Mouse (Mus musculus): ENCODE data around the gene Kprp.
A peak's percentile ranks its signal among the peaks of the same experiment; 100 is the strongest.
"Not testable (repeated sequence)": the region's sequence is repeated elsewhere in the genome, so short reads cannot be mapped to it uniquely, and the experiment has no call there.

Kprp gene

DNA sequence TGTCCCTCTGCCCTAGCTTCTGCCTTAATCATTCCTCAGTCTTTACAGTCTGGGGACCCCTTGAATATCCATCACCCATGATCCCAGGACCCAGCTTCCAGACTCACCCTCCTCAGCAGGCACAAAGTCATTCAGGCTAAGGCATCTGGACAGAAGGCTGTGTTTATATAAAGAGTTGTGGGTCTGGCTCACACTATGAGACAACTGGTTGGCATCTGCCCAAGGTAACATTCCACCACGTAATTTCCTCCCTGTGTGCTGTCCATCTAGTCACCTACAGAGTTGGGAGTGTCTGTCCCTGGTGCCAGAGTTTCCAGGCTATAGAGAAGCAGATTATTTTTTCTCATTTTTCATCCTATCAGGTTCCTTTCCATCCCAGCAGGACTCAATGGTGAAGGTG, at the start of gene Kprp:
Gene Kprp (minus strand): TSS at position 140 of the 400 bp plus-strand sequence.
- DNase-seq (ENCODE audit: low read depth): peak; percentile 2

DNA sequence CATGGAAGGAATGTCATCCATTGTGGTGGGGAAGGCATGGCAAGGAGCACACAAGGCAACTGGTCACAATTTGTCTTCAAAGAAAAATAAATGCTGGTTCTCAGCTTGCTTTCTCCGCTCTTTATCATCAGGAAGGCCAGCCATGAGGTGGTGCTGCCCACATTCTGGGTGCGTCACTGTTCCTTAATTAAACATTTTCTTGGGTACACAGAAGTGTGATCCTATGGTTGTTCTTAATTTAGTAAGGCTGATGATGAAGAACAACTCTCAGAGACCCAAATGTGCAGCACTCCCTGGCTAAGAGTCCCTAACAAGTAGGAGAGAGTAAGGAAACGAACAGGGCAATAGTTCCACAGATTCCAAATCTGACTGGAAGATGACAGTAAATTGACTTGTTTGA, 47.1 kb upstream of the Kprp start:
- DNase-seq (ENCODE audit: low read depth): no peak

DNA sequence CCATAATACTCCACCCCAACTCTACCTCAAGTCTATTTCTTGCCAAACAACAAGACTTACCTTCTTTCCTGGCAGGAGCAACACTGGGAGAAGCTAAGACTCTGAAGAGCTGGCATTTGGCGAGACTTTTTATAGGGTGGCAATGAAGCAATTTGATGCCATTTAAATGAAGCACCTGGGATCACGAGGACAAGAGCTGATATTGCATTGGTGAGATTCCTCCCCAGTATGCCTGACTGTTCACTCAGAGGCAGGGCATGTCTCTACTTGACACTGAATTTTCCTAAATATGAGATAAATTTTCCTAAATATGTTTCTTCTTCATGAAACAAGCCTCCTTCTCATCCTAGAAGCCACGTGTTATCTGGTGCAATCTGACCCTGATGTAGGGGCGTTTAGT, 43.1 kb upstream of the Kprp start, which contains the start of gene 2310050C09Rik:
Gene 2310050C09Rik (minus strand): TSS at position 101 of the 400 bp plus-strand sequence.
- no peak for DNase-seq (ENCODE audit: low read depth)

DNA sequence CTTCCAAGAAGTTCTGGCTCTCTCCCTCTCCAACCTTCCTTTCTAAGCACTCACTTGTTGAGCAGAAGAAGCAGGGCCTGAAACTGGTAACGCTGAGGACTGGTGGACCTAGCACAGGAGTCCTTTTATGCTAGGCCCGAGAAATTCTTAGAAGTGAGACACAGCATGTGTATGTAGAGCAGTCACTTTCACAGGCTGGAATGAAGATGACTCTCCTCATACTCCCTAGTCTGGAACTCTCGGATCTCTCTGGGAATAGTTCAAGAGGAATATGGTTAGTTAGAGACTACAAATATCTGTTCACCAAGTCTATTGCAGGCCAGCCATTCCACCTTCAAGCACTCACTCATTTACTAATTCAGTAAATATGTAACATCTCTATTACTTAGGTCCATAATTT, 24.1 kb upstream of the Kprp start, which contains the start of gene Lce1l:
Gene Lce1l (minus strand): TSS at position 101 of the 400 bp plus-strand sequence.
- no peak for DNase-seq (ENCODE audit: low read depth)

DNA sequence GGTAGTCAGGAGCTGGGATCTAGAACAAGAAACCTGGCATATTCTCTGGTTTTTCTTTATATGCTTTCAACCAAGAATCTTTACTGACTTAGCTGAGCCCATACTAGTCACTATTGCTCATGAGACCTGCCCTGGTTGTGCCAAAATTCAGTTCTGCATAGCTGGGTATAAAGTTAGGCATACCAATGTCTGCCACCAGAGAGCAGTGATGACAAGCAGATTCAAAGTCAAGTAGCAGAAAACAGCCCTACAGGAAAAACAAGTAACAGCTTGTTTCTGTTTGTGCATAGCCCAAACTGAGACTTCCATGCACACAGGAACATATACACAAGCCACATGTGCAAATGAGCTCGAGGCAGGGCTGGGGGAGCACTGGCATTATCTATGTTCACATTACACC, 1.2 kb downstream of the Kprp start:
- no peak for DNase-seq (ENCODE audit: low read depth)

DNA sequence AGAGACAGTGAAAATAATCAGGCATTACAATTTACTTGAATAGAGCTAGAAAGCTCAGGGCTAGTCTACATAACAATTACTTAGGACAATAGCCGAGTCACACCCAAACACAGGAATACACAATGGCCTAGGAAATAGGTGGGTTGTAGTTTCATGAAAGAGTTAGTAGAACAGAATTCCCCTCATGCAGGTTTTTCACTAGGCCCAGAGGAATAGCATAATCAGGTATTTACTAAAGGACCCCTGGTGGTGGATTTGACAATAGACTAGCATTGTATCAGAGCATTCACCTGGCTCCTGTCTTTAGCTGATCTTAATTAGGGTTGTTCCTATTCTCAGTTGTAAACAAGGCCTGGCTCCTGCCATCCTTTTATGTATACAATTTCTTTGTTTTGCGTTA, 11.0 kb downstream of the Kprp start:
- DNase-seq (ENCODE audit: low read depth): not testable (repeated sequence)

DNA sequence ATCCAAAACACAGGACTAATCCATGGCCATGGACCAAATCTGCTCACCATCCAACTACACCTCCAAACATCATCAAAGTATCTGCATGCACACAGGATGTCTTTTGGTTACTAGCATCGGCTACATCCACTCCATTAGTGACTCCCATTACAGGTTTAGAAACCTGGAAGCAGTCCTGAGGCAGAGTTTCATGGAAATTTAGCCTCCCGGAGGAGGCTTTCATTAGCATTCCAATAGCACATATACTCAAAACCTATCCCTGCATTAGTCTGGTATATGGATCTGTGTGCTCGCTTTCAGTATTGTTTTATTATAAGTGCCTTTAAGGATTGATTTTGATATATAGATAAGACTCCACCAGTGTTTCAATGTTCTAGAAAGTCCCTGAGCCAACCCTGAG, 11.5 kb downstream of the Kprp start:
- no peak for DNase-seq (ENCODE audit: low read depth)

DNA sequence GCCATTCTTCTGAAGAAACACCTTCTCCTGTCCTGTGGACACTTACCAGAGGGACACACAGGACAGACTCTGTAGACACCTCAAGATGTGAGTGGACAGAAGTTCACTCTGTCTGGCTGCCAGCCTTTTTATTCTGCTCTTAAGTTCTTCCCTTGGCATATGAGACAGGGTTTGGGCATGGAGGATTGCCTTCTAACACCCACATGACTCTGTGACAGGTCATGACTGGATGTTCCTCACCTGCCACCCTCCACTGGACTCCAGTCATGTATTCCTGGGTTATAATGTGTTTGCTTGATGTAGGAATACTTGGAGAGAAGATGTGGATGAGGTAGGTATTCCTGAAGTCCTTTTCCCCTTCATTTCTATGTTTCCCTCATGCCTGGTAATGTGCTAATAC, 19.3 kb downstream of the Kprp start, which contains the start of gene Lce1k:
Gene Lce1k (minus strand): TSS at position 101 of the 400 bp plus-strand sequence.
- DNase-seq (ENCODE audit: low read depth): no peak

DNA sequence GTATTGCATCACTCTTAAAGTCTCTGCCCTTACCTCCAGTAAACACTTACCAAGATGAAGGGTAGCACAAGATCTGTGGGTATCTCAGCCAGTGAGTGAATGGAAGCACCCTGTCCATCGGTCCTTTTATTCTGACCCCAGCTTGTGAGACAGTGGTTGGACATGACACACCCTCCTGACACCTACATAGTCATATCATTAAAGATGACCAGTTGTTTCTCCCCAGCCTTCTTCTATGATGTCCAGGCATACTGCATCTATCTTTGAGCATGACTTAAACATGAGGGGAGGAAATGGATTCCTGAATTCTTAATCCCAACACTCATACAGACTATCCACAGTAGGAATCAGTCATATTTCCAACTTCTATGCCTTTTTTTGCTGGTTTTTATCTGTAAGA, 36.6 kb downstream of the Kprp start, which contains the start of gene Lce1j:
Gene Lce1j (minus strand): TSS at position 101 of the 400 bp plus-strand sequence.
- no peak for DNase-seq (ENCODE audit: low read depth)

DNA sequence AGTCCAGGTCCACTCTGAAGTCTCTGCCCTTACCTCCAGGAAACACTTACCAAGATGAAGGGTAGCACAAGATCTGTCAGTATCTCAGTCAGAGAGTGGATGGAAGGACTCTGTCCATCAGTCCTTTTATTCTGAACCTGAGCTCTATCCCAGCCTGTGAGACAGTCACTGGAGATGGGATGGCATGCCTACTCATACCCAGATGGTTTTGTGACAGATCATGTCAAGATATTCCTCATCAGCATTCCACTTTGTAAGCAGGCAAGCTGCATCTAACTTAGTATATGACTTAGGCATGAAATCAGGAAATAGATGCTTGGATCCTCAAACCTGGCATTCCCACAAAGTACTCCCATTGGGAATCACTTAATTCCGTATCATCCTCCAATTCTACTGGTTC, 48.2 kb downstream of the Kprp start, which contains the start of gene Lce1i:
Gene Lce1i (minus strand): TSS at position 101 of the 400 bp plus-strand sequence.
- no peak for DNase-seq (ENCODE audit: low read depth)
